Mouse (Mus musculus) embryo, embryonic 9.5 days (tissue): ENCODE measurements around the gene Mmp9.

Experiments used
- DNase-seq: peaks from one replicate; pipeline ENCODE4 v3.0.0-alpha.2; 2017; ENCODE audit errors: extremely low spot score

Mmp9 gene

GRCm38 (mm10) chr2:164991808-164992207, 51.2 kb downstream of the Mmp9 start:
- no peak for DNase-seq

- no peak for DNase-seq
These were observed 53.6 kb downstream of the Mmp9 start for GRCm38 (mm10) chr2:164994156-164994555.

GRCm38 (mm10) chr2:164994659-164995428, 54.3 kb downstream of the Mmp9 start:
- DNase-seq, result no peak

GRCm38 (mm10) chr2:164995976-164996375, 55.4 kb downstream of the Mmp9 start:
- no peak for DNase-seq

- DNase-seq, result peak; percentile 25
These were observed 56.5 kb downstream of the Mmp9 start for GRCm38 (mm10) chr2:164996848-164997720.

GRCm38 (mm10) chr2:164997721-164998428, 57.3 kb downstream of the Mmp9 start:
- peak; percentile 29 for DNase-seq

GRCm38 (mm10) chr2:165001958-165002357, 61.4 kb downstream of the Mmp9 start:
- DNase-seq, result no peak

GRCm38 (mm10) chr2:165003108-165003507, 62.5 kb downstream of the Mmp9 start:
- no peak for DNase-seq

GRCm38 (mm10) chr2:165004237-165004636, 63.7 kb downstream of the Mmp9 start:
- DNase-seq, result no peak
